Mouse (Mus musculus) stomach, postnatal 0 days (tissue): Measurements from ENCODE around the gene Gm20715. TPM values are rescaled to one million over a fixed set of nuclear protein-coding genes. Genes with fewer than 3 reads are reported as not detected.
"Not testable (repeated sequence)": the region's sequence is repeated elsewhere in the genome, so short reads cannot be mapped to it uniquely, and the experiment has no call there.

Source experiments
- ATAC-seq: fragments of 200-750 bp; cut with Nextera tagmentation; 2 replicates; pipeline ENCODE4 v1.8.0; 2017; ENCODE audit not compliant: low FRiP score, low TSS enrichment
- DNase-seq: peaks from one replicate; pipeline ENCODE4 v3.0.0-alpha.2; 2016; ENCODE audit warnings: low spot score
- H3K27ac ChIP-seq: fragments of 300-500 bp; sonication (generic); replicated peaks from 2 replicates; pipeline ENCODE4 v1.5.1; 2014; ENCODE audit warnings: mild to moderate bottlenecking, control low read depth
- H3K27me3 ChIP-seq: fragments of 300-500 bp; sonication (generic); 2 replicates; pipeline ENCODE4 v1.6.1; 2014; ENCODE audit warnings: low read length; ENCODE audit not compliant: control insufficient read depth, insufficient read depth
- H3K36me3 ChIP-seq: fragments of 300-500 bp; sonication (generic); 2 replicates; pipeline ENCODE4 v1.6.1; 2014; ENCODE audit warnings: low read length, mixed read lengths; ENCODE audit not compliant: control insufficient read depth, insufficient read depth
- H3K4me1 ChIP-seq: fragments of 300-500 bp; sonication (generic); replicated peaks from 2 replicates; pipeline ENCODE4 v1.6.1; 2014; ENCODE audit warnings: antibody characterized with exemption; ENCODE audit not compliant: control insufficient read depth, insufficient read depth
- H3K4me2 ChIP-seq: fragments of 300-500 bp; sonication (generic); replicated peaks from 2 replicates; pipeline ENCODE4 v1.6.1; 2014; ENCODE audit warnings: low read depth, mild to moderate bottlenecking, control low read depth, moderate library complexity
- H3K4me3 ChIP-seq: fragments of 300-500 bp; sonication (generic); 2 replicates; pipeline ENCODE4 v1.5.1; 2014; ENCODE audit warnings: low read depth, low read length, control low read depth
- H3K9ac ChIP-seq: fragments of 300-500 bp; sonication (generic); 2 replicates; pipeline ENCODE4 v1.6.1; 2014; ENCODE audit warnings: mild to moderate bottlenecking, low read length, control low read depth, mixed read lengths
- H3K9me3 ChIP-seq: fragments of 300-500 bp; sonication (generic); 2 replicates; pipeline ENCODE4 v1.6.1; 2016; ENCODE audit warnings: low read length; ENCODE audit not compliant: control insufficient read depth
- CTCF ChIP-seq: IDR thresholded peaks from 2 replicates; pipeline ENCODE4 v1.5.1; 2016; ENCODE audit warnings: antibody characterized with exemption, low read depth, mild to moderate bottlenecking, moderate library complexity
- EP300 ChIP-seq: optimal IDR thresholded peaks from 2 replicates; pipeline ENCODE3; 2016; ENCODE audit warnings: antibody characterized with exemption
- WGBS: fragments of 180-500 bp; shearing (Covaris S2); extraction: QIAGEN DNeasy Blood & Tissue Kit; methylation state at CpG from one replicate; pipeline ENCODE4 v1.1.7; 2014; 5-methylcytosine and 5-hydroxymethylcytosine counted together
- polyA plus RNA-seq: library from polyadenylated mRNA; unstranded; fragments of >200 nt; fragmentation: Nextera tagmentation; extraction: Ambion mirVana; gene quantifications from 2 replicates; pipeline ENCODE4 v1.2.1, GENCODE M21; 2015

Gm20715 gene
- polyA plus RNA-seq, 1 experiment from 2014 or later: not detected

DNA sequence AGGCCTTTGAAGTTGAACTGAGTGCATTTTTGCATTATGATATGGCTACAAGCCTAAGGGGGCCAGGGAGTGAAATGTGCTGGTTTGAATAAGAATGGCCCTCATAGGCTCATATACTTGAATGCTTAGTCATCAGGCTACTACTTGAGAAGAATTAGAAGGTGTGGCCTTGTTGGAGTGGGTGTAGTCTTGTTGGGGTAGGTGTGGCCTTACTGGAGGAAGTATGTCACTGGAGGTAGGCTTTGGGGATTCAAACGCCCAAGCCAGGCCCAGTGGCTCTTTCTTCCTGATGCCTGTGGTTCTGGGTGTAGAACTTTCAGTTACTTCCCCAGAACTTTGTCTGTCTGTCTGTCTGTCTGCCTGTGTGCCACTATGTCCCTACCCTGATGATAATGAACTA lies 45.3 kb upstream of the Gm20715 start:
- Histone ChIP-seq H3K4me1 (0 out of 2 replicates have a peak, but pooled peaks cover 2% of the 10 kb centered on the region), H3K9ac (no peak overlapping the region), H3K4me3 (no peak overlapping the region), H3K27ac (no peak overlapping the region), H3K4me2 (no peak overlapping the region), H3K27me3 (no peaks in the 10 kb centered on the region), H3K9me3 (no peaks in the 10 kb centered on the region), H3K36me3 (no peaks in the 10 kb centered on the region)
- ATAC-seq (no peak), DNase-seq (no peak)
- TF ChIP-seq CTCF: no peak
- no peak for TF ChIP-seq EP300
- 53% methylated on average over 1 of the region's 1 CpGs for WGBS

DNA sequence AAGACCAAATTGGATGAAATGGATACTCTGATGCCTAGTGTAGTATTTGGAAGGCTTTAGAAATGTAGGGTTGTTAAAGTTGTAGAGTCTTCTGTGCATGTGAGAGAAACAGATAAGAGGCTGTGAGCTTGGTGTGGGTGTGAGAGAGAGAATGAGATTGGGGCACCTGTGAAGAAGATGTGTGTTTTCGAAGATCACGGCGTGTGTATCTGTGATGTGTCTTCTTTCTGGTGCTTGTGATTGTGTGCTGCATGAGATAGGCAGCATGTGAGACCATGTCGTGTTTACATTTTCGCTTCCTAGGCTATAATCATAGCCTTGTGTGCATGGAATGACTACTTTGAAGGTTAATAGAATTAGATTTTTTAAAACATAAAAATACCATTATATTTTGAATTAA lies 42.9 kb upstream of the Gm20715 start:
- Histone ChIP-seq H3K4me1 (no peaks in the 10 kb centered on the region), H3K27me3 (no peaks in the 10 kb centered on the region), H3K9me3 (no peaks in the 10 kb centered on the region), H3K27ac (no peak overlapping the region), H3K36me3 (no peaks in the 10 kb centered on the region), H3K9ac (no peak overlapping the region), H3K4me2 (no peak overlapping the region), H3K4me3 (no peak overlapping the region)
- 87% methylated on average over 5 of the region's 5 CpGs for WGBS
- TF ChIP-seq EP300 (no peak), CTCF (no peak)
- DNase-seq (no peak), ATAC-seq (no peak)

GRCm38 (mm10) chr7:6368146-6368545 lies 41.9 kb upstream of the Gm20715 start:
- DNase-seq, H3K4me3 ChIP-seq, H3K9me3 ChIP-seq, H3K36me3 ChIP-seq, H3K27ac ChIP-seq, H3K4me1 ChIP-seq, H3K27me3 ChIP-seq, H3K4me2 ChIP-seq, ATAC-seq, H3K9ac ChIP-seq: not testable (repeated sequence)
- WGBS: 81% methylated on average over 5 of the region's 5 CpGs

- no peak overlapping the region for H3K9ac ChIP-seq
- no peaks in the 10 kb centered on the region for H3K9me3 ChIP-seq
- no peak for TF ChIP-seq CTCF
- TF ChIP-seq EP300: no peak
- WGBS: 82% methylated on average over 3 of the region's 3 CpGs
- H3K4me1 ChIP-seq: no peaks in the 10 kb centered on the region
- no peak for DNase-seq
- no peaks in the 10 kb centered on the region for H3K27me3 ChIP-seq
- no peak overlapping the region for H3K27ac ChIP-seq
- no peak overlapping the region for H3K4me2 ChIP-seq
- no peak overlapping the region for H3K4me3 ChIP-seq
- no peak for ATAC-seq
- no peaks in the 10 kb centered on the region for H3K36me3 ChIP-seq
These were observed 40.6 kb upstream of the Gm20715 start for GRCm38 (mm10) chr7:6369460-6369859.

DNA sequence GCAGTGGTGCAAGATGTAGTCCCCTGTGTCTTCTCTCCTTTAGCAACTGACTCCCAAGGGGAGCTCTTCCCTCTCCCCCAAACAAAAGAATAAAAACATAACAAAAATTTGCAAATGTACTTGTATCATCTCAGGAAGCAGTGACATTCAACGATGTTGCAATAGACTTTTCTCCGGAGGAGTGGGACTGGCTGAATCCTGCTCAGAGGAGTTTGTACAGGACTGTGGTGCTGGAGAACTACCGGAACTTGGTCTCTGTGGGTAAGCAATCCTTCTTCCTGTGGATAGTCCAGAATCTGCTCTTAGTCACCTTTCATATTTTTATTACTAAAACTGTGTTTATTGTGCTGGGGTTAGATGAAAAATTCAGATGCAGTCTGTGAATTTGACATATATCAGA lies 37.1 kb upstream of the Gm20715 start:
- Histone ChIP-seq H3K36me3 (no peaks in the 10 kb centered on the region), H3K9me3 (no peaks in the 10 kb centered on the region), H3K27me3 (no peaks in the 10 kb centered on the region), H3K4me1 (no peaks in the 10 kb centered on the region), H3K9ac (no peak overlapping the region), H3K27ac (no peak overlapping the region), H3K4me3 (no peak overlapping the region), H3K4me2 (no peak overlapping the region)
- ATAC-seq: no peak
- WGBS: 85% methylated on average over 3 of the region's 3 CpGs
- TF ChIP-seq CTCF: no peak
- TF ChIP-seq EP300: no peak
- no peak for DNase-seq

GRCm38 (mm10) chr7:6378441-6378840 lies 31.6 kb upstream of the Gm20715 start:
- DNase-seq: no peak
- no peaks in the 10 kb centered on the region for H3K4me1 ChIP-seq
- no peak overlapping the region for H3K4me3 ChIP-seq
- H3K27ac ChIP-seq: no peak overlapping the region
- H3K9ac ChIP-seq: no peak overlapping the region
- H3K27me3 ChIP-seq: no peaks in the 10 kb centered on the region
- WGBS: 86% methylated on average over 8 of the region's 8 CpGs
- no peak overlapping the region for H3K4me2 ChIP-seq
- ATAC-seq: no peak
- TF ChIP-seq CTCF (no peak), EP300 (no peak)
- no peaks in the 10 kb centered on the region for H3K36me3 ChIP-seq
- no peaks in the 10 kb centered on the region for H3K9me3 ChIP-seq
